Mouse (Mus musculus) forebrain, embryonic 14.5 days (tissue): Measurements from ENCODE around the gene Gm20931. TPM values are rescaled to one million over a fixed set of nuclear protein-coding genes. Genes with fewer than 3 reads are reported as not detected.
"Not testable (repeated sequence)": the region's sequence is repeated elsewhere in the genome, so short reads cannot be mapped to it uniquely, and the experiment has no call there.

Experiments
- ATAC-seq: fragments of 200-750 bp; cut with Nextera tagmentation; 2 replicates; pipeline ENCODE4 v1.8.0; 2017; ENCODE audit warnings: mild to moderate bottlenecking, moderate library complexity
- DNase-seq: peaks from one replicate; pipeline ENCODE4 v3.0.0-alpha.2; 2015; ENCODE audit warnings: low spot score
- H3K27ac ChIP-seq: fragments of 300-500 bp; sonication (generic); 2 replicates; pipeline ENCODE4 v1.5.1; 2014; ENCODE audit warnings: low read depth, mild to moderate bottlenecking, control low read depth, low read length, moderate library complexity
- H3K27me3 ChIP-seq: fragments of 300-500 bp; sonication (generic); replicated peaks from 2 replicates; pipeline ENCODE4 v1.6.1; 2014; ENCODE audit warnings: low read length, control low read depth, mixed read lengths; ENCODE audit not compliant: control insufficient read depth, insufficient read depth
- H3K36me3 ChIP-seq: fragments of 300-500 bp; sonication (generic); 2 replicates; pipeline ENCODE4 v1.6.1; 2014; ENCODE audit warnings: low read length, control low read depth; ENCODE audit not compliant: control insufficient read depth, insufficient read depth
- H3K4me1 ChIP-seq: fragments of 300-500 bp; sonication (generic); 2 replicates; pipeline ENCODE4 v1.6.1; 2014; ENCODE audit warnings: antibody characterized with exemption, low read length, control low read depth; ENCODE audit not compliant: control insufficient read depth, insufficient read depth
- H3K4me2 ChIP-seq: fragments of 300-500 bp; sonication (generic); 2 replicates; pipeline ENCODE4 v1.6.1; 2014; ENCODE audit warnings: mild to moderate bottlenecking, control low read depth, low read length
- H3K4me3 ChIP-seq: fragments of 300-500 bp; sonication (generic); 2 replicates; pipeline ENCODE4 v1.5.1; 2014; ENCODE audit warnings: low read depth, low read length, control low read depth
- H3K9ac ChIP-seq: fragments of 300-500 bp; sonication (generic); 2 replicates; pipeline ENCODE4 v1.6.1; 2014; ENCODE audit warnings: mild to moderate bottlenecking, low read length, control low read depth, moderate library complexity
- H3K9me3 ChIP-seq: fragments of 300-500 bp; sonication (generic); replicated peaks from 2 replicates; pipeline ENCODE4 v1.6.1; 2016; ENCODE audit warnings: low read length, control low read depth, mixed read lengths; ENCODE audit not compliant: control insufficient read depth
- whole genome bisulfite sequencing: fragments of 180-500 bp; shearing (Covaris S2); extraction: QIAGEN DNeasy Blood & Tissue Kit; methylation state at CpG from one replicate; pipeline ENCODE4 v1.1.7; 2014; 5-methylcytosine and 5-hydroxymethylcytosine counted together
- polyA plus RNA-seq: library from polyadenylated mRNA; unstranded; fragments of >200 nt; fragmentation: Nextera tagmentation; extraction: Ambion mirVana; gene quantifications from 2 replicates; pipeline ENCODE4 v1.2.1, GENCODE M21; 2014

Gene Gm20931
- polyA plus RNA-seq = not detected in 2 replicates

DNA sequence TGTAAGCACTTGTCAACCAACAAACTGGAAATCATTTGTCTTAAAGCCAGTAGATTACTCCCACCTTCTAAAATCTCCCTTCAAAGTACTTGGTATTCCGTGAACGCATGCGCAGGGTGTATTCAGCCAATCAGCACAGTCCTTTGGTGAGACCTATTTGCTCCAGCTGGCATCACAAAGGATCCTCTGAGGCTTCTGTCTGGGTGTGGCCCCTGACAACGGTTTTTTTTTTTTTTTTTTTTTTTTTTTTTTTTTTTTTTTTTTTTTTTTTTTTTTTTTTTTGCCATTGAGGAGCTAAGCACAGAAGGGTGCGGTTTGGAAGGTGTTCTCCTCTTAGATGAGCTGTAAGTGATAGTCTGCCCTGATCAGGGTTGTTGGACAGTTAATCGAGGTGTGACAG, at the start of gene Gm20931:
Gene Gm20931, plus strand, starts transcription at position 301 of the 400 bp plus-strand sequence.
- no CpG with 5 or more reads among the region's 6 CpGs for WGBS

More for the DNA sequence above, at the start of gene Gm20931:
- not testable (repeated sequence) for H3K9ac ChIP-seq, H3K4me2 ChIP-seq, H3K4me1 ChIP-seq, H3K27ac ChIP-seq, ATAC-seq, H3K36me3 ChIP-seq, H3K9me3 ChIP-seq, DNase-seq, H3K27me3 ChIP-seq, H3K4me3 ChIP-seq
